Mouse (Mus musculus) heart, adult 9 months (tissue): Measurements from ENCODE around the gene Pitpnc1.
A peak's percentile ranks its signal among the peaks of the same experiment; 100 is the strongest.

ENCODE experiments used
- DNase-seq, 2 experiments: peaks; one replicate each; pipeline ENCODE4 v3.0.0; 2022; ENCODE audit warnings: low spot score in 2 of 2

Pitpnc1 gene

DNA sequence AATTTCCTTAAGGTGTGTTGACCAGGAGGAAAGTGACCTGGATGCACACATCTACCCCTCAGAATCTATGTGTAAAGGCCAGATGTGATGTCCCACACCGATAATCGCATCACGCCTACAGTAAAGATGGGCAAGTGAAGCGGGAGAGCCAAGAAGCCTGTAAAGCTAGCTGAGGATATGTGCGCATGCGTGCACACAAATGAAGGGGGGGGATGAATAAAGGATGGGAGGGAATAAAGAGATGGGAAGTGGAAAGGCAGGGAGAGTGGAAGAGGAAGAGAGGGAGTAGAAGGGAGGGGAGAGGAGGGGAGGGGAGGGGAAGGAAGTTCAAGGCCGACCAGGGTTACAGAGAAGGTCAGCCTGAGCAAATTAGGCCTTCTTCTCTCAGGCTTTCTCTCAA, 61.6 kb downstream of the Pitpnc1 start:
- no peak for DNase-seq

DNA sequence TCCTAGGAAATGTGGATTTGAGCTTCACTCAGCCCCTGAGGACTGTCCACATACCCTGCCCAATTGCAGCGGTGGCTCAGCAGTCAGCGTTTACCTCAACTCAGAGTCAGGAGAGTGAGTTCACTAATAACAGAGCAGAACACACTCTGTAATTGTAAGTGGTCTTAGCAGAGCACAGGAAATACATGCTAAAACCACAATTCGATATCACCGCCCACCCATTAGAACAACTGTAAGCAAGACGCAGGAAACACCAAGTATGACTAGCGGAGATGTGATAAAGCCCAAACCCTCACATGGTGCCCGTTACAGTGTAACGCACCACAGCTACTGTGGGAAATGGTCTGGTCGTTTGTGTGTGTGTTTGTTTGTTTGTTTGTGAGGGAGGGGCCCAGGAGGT, 62.8 kb downstream of the Pitpnc1 start:
- DNase-seq, result no peak

DNA sequence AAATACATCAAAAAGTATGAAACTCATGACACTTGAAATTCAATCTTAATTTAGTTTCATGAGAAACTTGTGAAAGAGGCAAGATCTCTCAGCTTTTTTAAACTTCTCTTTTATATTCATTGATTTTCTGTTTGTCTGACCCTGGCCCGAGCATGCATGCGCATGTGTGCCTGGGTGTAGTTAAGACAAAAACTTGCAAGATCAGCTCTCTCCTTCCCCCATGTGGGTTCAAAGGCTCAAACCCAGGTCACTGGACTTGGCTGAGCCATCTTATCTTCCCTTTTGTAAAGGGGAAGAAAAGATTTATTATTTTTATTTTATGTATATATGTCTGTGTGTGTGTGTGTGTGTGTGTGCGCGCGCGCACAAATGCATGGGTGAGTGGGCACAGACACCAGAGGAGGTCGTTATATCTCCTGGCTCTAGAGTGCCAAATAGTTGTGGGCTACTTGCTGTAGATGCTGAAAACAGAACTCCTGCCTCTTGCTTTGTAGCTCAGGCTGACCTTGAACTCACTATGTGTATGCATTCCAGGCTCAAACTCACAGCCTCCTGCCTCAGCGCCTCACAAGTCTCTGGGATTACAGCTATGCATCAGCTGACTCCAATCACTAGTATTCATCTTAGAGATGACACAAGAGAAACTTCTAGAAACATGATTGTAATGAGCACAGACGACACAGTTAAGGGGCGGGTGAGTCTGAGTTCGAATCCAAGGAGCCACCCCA, 64.7 kb downstream of the Pitpnc1 start:
- no peak for DNase-seq

DNA sequence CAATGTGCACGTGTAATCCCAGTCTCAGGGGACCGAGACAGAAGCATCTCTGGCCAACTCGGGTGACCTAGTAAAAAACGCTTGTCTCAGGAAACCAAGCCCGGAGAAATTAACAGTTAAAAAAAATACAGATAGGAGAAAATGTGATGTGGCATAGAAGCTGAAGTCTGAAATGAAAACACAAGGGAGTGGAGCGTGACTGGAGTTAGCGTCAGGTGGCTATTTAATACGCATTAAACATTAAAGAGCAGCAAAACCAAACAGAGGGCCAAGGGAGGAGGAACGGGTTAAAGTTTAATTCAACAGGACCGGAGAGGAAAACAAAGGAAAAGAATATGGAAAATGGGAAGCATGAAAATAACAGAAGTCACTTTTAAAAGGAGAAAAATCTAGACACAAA, 67.2 kb downstream of the Pitpnc1 start:
- no peak for DNase-seq

DNA sequence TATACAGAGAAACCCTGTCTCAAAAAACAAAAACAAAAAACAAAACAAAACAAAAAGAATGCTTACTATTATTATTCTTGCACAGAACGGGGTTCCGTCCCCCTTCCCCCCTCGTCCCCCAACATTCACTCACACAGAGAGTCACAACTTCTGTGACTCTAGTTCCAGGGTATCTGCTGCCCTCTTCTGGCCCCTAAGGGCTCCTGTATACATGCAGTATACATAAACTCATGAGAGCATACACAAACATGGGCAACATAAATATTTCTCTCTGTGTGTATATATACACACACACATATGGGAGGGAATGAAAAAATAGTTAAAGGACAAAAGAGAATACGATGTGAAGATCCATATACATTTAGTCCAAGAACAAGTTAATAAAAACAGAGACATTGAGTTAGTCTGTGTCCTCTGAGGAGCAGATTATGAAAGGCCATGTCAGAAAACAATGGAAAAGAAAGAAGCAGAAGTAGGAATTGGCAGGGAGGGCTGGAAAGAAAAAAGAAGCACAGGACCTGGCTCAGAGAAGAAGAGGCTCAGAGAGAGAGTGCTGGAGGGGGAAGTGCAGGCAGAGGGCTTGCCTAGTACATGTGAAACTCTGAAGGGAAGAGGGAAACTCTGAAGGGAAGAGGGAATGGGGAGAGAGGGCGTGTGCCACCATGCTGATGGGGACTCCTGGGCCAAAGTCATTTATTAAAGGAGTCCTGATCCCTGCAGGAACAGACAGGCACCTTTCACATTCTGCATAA, 68.5 kb downstream of the Pitpnc1 start:
- no peak for DNase-seq

DNA sequence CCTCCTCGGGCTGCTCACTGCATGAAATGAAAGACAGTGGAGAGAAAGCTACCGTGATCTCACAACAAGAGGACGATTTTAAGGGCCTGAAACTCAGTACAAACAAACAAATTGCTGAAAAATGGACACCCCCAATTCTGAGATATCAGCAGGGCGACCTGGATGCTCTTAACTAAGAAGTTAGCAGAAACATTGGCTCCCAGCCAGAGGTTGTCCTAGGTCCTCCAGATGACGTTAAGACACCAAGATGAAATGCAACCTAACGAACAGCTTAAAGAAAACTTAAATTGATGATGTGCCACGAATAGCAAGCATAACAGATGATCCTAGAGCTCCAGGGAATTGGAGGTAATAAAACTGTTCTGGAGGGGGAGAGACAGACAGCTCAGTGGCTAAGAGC, 69.7 kb downstream of the Pitpnc1 start:
- no peak for DNase-seq

DNA sequence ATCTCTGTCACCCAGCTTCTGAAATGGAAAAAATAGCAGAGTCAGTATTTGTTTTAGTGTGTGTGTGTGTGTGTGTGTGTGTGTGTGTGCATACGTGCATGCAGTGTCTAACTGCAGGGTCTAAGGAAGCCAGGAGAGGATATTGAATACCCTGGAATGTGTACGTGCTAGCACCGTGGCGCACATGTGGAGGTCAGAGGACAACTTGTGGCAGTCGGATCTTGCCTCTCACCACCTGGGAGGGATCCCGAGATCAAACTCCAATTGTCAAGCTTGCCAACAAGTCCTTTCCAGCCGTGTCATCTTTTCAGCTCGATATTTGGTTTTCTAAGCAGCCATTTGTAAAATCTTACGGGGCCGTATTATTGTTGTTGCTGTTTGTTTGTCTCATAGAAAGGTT, 70.5 kb downstream of the Pitpnc1 start:
- DNase-seq, result no peak

DNA sequence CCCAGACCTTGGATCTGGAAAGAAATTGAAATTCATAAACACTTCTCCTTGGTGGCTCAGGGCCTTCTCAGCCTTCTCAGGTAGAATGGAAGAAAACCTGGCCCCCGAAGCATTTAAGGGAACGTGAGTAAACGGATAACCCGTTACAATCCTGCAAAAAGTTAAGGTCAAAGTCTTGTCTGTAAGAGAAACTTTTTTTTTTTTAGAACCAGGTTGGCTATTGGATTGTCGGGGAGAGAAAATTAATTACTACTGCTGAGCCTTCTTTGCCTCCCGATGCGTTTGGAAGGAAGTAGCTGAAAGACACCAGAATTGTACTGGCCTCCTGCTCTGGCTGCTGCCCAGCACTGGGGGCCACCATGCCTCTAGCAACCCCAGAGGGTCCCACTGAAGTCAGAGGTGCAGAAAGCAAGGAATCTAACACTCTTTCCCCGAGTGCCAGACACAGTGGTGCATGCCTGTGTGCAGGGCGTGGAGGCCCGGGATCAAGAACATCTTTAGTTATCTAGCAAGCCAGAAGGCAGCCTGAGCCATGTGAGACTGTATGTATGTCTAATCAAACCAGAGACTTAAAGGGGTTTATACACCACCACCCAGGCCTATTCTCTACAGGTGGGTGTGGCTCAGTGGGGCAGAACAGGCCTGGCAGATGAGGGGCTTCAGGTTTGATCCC, 73.0 kb downstream of the Pitpnc1 start:
- no peak for DNase-seq

DNA sequence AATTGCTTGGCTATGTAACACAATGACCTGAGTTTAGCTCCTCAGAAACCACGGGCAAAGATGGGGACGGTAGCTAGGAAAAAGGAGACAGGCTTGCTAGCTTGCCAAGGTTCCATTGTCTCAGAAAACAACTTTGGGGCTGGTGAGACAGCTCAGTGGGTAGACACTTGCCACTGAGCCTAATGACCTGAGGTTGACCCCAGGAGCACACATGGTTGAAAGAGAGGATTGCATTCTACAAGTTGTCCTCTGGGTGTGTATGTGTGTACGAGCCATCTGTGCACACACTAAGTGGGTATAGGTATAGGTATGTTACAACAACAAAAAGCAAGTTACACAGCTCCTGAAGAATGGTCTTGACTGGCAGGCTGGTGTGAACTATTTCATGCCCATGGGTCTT, 76.3 kb downstream of the Pitpnc1 start:
- no peak for DNase-seq

DNA sequence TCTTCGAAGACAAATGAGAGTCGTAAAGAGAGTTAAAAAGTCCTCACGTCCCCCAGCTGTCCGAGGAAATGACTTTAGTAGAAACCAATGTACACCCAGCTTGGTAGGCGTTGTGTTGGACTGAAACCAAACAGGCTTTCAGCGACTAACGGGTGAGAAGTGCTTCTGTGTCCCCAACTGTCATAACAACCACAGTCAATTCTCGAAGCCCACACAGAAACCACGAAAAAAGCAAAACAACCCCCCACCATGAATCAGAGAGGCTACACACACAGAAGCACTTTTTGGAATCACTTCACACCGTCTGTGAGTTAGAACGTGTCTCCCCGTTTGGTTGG, 76.7 kb downstream of the Pitpnc1 start:
- DNase-seq, result no peak

DNA sequence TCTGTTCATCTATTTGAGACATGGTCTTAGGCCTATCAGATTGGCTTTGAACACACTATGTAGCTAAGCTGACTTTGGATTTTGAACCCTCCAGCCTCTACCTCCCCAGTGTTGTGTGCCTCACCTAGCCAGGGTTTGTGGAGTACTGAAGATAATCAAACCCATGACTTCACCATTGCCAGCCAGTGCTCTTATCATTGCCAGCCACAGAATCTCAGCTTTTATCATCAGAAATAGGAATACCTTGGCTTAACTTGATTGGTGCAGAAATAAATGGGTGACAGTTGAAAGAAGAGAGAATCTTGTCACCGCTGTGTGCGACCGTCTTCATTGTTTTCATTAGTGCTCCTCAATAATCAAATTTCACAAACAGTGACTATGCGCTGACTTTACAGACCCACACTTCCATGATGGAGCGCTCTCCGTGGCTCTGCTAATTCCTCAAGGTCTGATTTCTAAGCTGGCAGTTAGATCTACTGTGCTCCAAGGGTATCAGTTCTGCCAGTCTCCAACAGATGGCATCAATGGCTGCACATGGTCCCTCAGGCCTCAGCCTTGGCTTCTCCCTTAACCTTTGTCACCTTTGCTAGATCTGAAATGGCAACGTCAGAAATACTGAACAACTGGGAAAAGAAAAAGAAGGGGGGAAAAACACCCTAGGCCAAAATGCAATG, 77.2 kb downstream of the Pitpnc1 start:
- DNase-seq, result no peak

DNA sequence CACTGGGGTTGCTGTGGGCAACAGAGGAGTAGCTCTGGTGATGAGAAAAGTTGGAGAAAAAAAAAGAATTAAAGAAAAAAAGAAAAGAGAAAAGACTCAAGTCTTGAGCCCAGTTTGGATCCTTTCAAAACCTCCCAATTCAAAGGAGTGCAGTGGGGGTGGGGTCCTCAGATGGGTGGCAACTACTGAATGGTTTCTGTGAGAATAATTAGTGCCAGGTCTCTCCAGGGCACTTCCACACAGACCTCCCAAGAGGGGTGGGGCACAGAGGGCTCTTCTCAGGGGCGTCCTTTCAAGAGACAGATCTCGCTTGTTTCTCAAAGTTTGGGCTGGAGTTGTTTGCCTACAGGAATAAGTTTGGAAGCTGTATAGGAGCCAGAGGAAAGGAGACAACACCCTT, 80.0 kb downstream of the Pitpnc1 start:
- DNase-seq, result no peak

DNA sequence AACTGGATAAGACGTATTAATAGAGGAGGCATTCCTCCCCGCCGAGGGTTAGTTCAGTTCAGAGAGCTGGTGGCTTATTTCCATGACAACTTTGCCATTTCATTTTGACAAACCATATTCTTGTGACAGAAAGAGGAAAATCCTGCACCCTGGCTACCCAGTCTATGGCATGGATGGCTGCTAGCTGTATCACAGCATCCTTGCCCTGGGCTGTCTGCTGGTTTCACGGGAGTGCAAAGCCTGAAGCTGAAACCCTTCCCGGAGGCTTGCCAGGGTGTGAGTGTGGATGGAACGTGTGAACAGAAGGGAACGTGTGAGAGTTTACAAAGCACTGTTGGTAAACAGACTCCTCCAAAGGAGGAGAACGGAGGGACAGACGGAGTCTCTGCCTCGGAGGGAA, 80.5 kb downstream of the Pitpnc1 start:
- no peak for DNase-seq

DNA sequence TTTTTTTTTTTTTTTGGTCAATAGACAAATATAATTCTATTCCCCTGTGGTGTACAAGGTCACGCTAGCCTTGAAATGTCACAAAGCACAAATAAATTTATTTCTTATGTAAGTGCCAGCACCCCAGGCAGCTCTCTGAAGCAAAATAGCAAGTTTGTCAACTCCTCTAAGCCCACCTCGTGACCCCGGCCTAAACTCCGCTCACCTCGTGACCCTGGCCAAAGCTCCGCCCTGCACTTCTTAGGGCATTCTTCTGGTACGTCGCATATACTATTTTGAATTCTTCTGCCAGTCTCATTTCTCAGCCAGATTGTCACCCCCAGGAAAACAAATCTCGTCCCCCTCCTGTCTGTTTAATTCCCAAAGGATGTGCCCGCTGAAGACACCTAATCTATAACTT, 84.0 kb downstream of the Pitpnc1 start:
- no peak for DNase-seq

DNA sequence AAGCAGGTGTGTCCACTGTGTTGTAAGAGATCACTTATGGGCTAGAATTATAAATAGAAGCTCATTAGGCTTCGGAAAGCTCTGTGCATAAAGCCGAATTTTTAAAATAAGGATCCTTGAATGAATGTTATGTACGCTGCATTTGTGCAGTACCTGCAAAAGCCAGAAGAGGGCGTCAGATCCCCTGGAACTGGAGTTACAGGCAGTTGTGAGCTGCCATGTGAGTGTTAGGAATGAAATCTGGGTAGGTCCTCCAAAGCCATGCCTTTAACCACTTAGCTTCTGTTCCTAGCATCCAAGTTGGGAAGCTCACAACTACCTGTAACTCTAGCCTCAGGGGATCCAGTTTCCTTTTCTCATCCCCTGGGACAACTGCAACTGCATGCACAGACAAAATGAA, 85.2 kb downstream of the Pitpnc1 start:
- DNase-seq, result peak in 1 of 2 experiments; percentile 13

DNA sequence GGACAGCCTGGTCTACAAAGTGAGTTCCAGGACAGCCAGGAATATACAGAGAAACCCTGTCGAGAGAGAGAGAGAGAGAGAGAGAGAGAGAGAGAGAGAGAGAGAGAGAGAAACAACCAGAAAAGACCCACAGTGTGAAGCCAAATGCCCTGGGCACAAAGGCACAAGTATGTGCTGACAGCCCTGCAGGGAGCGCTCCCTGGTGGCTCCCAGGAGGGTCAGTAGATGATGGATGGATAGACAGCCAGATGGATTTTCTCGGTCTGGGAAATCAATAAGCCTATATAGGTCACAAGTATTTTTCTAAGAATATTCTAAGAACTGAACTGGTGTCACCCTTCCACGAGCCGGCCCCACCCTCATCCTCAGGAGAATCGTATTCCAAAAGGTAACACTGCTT, 86.5 kb downstream of the Pitpnc1 start:
- DNase-seq, result no peak

DNA sequence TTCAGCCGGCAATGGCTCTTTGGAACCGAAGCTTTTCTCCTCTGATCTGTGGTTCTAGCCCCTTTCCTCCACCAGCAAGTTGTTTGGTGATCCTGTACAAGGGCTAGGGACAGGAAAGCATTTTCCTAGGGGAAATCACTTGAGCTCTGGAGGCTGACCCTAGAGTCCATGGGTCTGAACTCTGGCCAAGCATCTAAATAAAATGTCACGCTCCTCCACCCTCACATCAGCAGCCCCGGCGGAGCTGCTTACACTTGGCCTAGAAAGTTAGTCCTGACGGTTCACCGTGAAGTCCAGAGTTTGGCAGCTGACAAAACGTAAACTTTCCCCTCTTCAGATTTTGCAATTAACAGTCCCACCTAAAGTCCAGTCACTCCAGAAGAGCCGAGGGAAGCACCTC, 90.5 kb downstream of the Pitpnc1 start:
- peak; percentile 55 to 67 for DNase-seq

DNA sequence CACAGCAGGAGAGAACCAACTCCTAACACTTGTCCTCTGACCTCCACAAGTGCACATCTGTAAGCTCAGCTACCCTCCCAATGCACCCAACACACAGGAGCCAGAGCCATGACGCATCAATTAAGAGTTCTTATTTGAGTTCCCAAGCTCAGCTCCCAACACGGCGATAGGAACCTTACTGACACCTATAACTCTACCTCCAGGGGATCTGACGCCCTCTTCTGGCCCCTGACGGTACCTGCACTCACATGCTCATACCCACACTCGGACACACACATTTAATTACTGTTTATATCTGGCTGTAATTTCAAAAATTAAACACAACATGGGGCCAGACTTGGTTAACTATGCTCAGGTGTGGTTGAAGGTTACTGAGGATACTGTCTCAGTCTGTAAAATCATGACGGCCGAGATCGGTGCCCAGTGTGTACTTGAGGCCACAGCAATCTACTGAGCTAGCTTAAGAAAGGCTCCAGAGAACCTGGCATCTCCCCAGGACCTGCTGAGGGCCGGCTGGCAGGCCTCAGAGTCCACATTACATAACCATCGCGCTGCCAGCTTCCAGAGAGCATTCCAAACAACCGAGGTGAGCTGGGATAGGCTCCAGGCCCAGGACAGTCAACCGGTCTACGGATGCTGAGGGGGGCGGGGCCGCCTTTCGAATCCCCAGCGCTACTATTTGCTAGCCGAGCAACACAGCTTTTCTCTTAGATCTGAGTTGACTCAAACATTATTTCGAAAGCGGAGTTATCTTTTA, 91.2 kb downstream of the Pitpnc1 start:
- peak; percentile 75 to 84 for DNase-seq

DNA sequence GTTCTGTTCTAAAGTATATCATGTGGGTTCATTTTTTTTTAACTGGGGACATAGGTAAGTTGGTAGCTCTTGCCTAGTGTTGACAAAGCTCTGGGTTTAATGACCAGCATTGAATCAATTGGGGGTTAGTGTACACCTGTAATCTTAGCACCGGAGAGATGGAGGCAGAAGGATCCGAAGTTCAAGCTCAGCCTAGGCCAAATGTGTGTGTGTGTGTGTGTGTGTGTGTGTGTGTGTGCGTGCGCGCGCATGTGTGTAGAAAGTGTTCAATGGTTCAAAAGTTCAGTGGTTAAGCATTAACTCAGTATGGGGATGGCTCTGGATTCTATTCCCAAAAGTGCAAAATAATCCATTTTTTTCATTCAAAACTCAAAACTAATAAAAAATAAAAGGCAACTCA, 93.2 kb downstream of the Pitpnc1 start:
- no peak for DNase-seq

DNA sequence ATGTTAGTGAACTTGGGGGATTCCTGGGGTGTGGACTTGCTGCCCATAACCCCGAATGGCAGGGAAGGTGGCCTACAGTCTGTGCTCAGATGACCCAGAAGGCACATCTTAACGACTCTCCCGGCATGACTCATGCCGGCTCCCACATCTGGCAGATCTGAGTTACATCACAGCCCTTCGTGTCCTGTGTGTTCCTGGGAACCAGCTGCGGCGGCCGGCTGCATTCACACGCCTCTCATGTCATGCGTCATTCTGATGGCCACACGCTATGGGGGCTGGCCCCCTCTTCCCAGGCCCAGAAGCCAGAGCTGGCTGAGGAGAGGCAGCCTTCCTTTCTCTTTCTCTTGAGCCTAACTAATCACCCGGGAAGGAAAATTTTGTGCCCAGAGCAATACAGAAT, 94.2 kb downstream of the Pitpnc1 start:
- DNase-seq, result peak; percentile 85 to 89

DNA sequence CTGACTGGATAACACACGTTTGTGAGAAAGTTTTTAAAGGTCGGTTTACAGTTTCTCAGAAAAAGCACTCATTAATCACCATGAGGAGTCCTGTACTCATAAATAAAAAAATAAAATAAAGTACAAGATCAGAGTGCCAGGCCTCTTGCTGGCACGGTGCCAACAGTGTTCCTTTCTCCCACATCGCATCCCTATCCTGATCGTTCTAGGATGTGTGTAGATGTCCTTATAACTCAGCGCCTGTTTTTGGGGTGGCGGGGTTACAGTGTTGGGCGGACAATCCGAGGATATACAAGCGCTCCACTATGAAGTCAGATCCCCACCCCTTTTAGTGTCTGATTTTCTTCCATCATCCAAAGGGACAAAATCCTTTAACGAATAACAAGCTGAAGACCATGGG, 94.7 kb downstream of the Pitpnc1 start:
- no peak for DNase-seq

DNA sequence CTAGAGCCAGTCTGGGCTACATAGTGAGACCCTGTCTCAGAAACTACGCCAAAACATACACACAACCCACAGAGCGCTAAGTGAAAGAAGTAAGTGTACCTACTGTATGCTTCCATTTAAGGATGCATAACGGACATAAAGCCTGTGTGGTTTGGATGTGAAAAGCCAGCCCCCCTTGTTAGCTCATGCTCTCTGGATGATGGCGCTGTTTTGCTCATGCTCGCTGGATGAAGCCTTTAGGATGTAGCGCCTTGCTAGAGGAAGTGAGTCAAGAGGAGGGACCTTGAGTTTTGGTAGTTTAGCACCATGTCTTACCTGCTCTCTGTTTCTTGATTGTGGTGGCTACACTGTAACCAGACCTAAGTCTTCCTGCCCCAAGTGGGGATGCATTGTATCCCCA, 96.9 kb downstream of the Pitpnc1 start:
- DNase-seq, result no peak
